Mouse (Mus musculus): ENCODE data around the gene Prkcb. TPM values are rescaled to one million over a fixed set of nuclear protein-coding genes. Genes with fewer than 3 reads are reported as not detected.

The Prkcb gene
- polyA plus RNA-seq (2012; rRNA removed), result 1.3 and 2.0 TPM in 2 replicates

GRCm38 (mm10) chr7:122288605-122289242, at the start of gene Prkcb:
Prkcb (plus strand) TSS chr7:122288751.

GRCm38 (mm10) chr7:122670442-122670872, 381.9 kb downstream of the Prkcb start, which contains the start of gene Cacng3:
Cacng3 (plus strand) TSS chr7:122670492.

Other genes starting within 250 kb of the Prkcb start
- gene Ubfd1, start 221.6 kb upstream of the Prkcb start, polyA plus RNA-seq (2012; rRNA removed), result 11.3 and 13.3 TPM in 2 replicates
- gene Ears2, start 221.5 kb upstream of the Prkcb start, polyA plus RNA-seq (2012; rRNA removed), result 3.6 and 4.1 TPM in 2 replicates
- gene Ndufab1, start 186.9 kb upstream of the Prkcb start, polyA plus RNA-seq (2012; rRNA removed), result 74.9 and 89.4 TPM in 2 replicates
- gene Palb2, start 155.8 kb upstream of the Prkcb start, polyA plus RNA-seq (2012; rRNA removed), result 9.3 and 9.5 TPM in 2 replicates
- 31.4 and 36.7 TPM in 2 replicates for gene Dctn5, start 155.7 kb upstream of the Prkcb start, polyA plus RNA-seq (2012; rRNA removed)
- gene Plk1, start 129.3 kb upstream of the Prkcb start, polyA plus RNA-seq (2012; rRNA removed), result 55.1 and 65.3 TPM in 2 replicates
- gene Ern2, start 102.5 kb upstream of the Prkcb start, polyA plus RNA-seq (2012; rRNA removed), result not detected in 2 replicates
- 0.97 and 1.1 TPM in 2 replicates for gene Chp2, start 69.3 kb upstream of the Prkcb start, polyA plus RNA-seq (2012; rRNA removed)

Data from liver, embryonic 14 days (tissue).